In genomic region chr1:106584273-106584672, GRCm38 (mm10) we compare ENCODE assay signal across 19 mouse cellular contexts.
A peak's percentile ranks its signal among the peaks of the same experiment; 100 is the strongest.
DNase-seq lines count a peak whose midpoint lies in the region; ATAC-seq lines count a peak whose summit lies in the region.
"Had no signal": no experiment of that assay in that cellular context is flagged by ENCODE, and none has a peak within 500 bp of the region (broad histone marks: within the 10 kb centered on the region; RNA-seq: fewer than 3 reads in every experiment).

No protein-coding gene starts in this region.

- H3K27ac ChIP-seq in hindbrain, embryonic 13.5 days = peak overlapping the region; percentile 71
- no peak overlapping the region for H3K27ac ChIP-seq in hindbrain, embryonic 12.5 days
- peak overlapping the region; percentile 58 for H3K27ac ChIP-seq in hindbrain, embryonic 16.5 days (ENCODE audit: low read depth, low read length)
- H3K27ac ChIP-seq in neural tube, embryonic 15.5 days (replicated peaks) = peak overlapping the region; percentile 60
- H3K27ac ChIP-seq: heart, embryonic 10.5 days; left cerebral cortex, adult 2 months had no signal

- peak; percentile 22 to 73 for DNase-seq in kidney, postnatal 36 days
- no peak for DNase-seq in retina, embryonic 14.5 days (ENCODE audit: low spot score)
- DNase-seq in heart, postnatal 25 days (ENCODE audit: low spot score) = no peak
- DNase-seq: adrenal gland, postnatal 25 days; cerebellum, postnatal 36 days; heart, postnatal 4 days; liver, postnatal 0 days; lung, postnatal 36 days; thymus, adult 2 months had no signal

- H3K9ac ChIP-seq in hindbrain, embryonic 13.5 days = no peak overlapping the region
- no peak overlapping the region for H3K9ac ChIP-seq in hindbrain, embryonic 12.5 days
- no peak overlapping the region for H3K9ac ChIP-seq in hindbrain, embryonic 16.5 days (ENCODE audit: low read depth, low read length)
- no peak overlapping the region for H3K9ac ChIP-seq in neural tube, embryonic 15.5 days (replicated peaks)
- H3K9ac ChIP-seq: embryonic facial prominence, embryonic 15.5 days; forebrain, embryonic 15.5 days; liver, postnatal 0 days had no signal

- peaks cover 20% of the 10 kb centered on the region for H3K4me1 ChIP-seq in hindbrain, embryonic 13.5 days (replicated peaks)
- H3K4me1 ChIP-seq in hindbrain, embryonic 12.5 days = peaks cover 6% of the 10 kb centered on the region
- H3K4me1 ChIP-seq in hindbrain, embryonic 16.5 days (ENCODE audit: control insufficient read depth, insufficient read depth, low read depth, low read length) = peaks cover 6% of the 10 kb centered on the region; the same call in 1 of the 2 replicates
- peaks cover 31% of the 10 kb centered on the region for H3K4me1 ChIP-seq in neural tube, embryonic 15.5 days

- no peak overlapping the region for H3K4me2 ChIP-seq in hindbrain, embryonic 13.5 days
- H3K4me2 ChIP-seq in hindbrain, embryonic 12.5 days (replicated peaks) = no peak overlapping the region
- no peak overlapping the region for H3K4me2 ChIP-seq in hindbrain, embryonic 16.5 days (ENCODE audit: low read length)
- H3K4me2 ChIP-seq in neural tube, embryonic 15.5 days = no peak overlapping the region
- H3K4me2 ChIP-seq: embryonic facial prominence, embryonic 15.5 days; forebrain, embryonic 15.5 days had no signal

- no peaks in the 10 kb centered on the region for H3K36me3 ChIP-seq in hindbrain, embryonic 13.5 days
- no peaks in the 10 kb centered on the region for H3K36me3 ChIP-seq in hindbrain, embryonic 12.5 days
- no peaks in the 10 kb centered on the region for H3K36me3 ChIP-seq in hindbrain, embryonic 16.5 days (ENCODE audit: control insufficient read depth, insufficient read depth, low read length)
- no peaks in the 10 kb centered on the region for H3K36me3 ChIP-seq in neural tube, embryonic 15.5 days
- H3K36me3 ChIP-seq: embryonic facial prominence, embryonic 15.5 days; forebrain, embryonic 15.5 days; heart, embryonic 10.5 days had no signal

- intact Hi-C loops in heart, postnatal 25 days (cut with DNase I) = loop anchor here (5.0 kb wide), 1 partner anchor 37 kb away; no protein-coding TSS in a partner anchor

- 66% methylated on average over 4 of the region's 4 CpGs for WGBS in hindbrain, embryonic 13.5 days
- WGBS in hindbrain, embryonic 12.5 days = 76% methylated on average over 4 of the region's 4 CpGs
- 77% methylated on average over 4 of the region's 4 CpGs for WGBS in hindbrain, embryonic 16.5 days
- WGBS in neural tube, embryonic 15.5 days = 73% methylated on average over 4 of the region's 4 CpGs

- ATAC-seq in hindbrain, embryonic 13.5 days (ENCODE audit: low FRiP score) = no peak
- no peak for ATAC-seq in hindbrain, embryonic 12.5 days (ENCODE audit: low FRiP score)
- no peak for ATAC-seq in hindbrain, embryonic 16.5 days
- no peak for ATAC-seq in neural tube, embryonic 15.5 days (ENCODE audit: low FRiP score)
- ATAC-seq in megakaryocyte, adult 5-6 weeks (ENCODE audit: poor library complexity, severe bottlenecking) = no peak
- ATAC-seq: liver, postnatal 0 days had no signal

- H3K27me3 ChIP-seq in hindbrain, embryonic 13.5 days = no peaks in the 10 kb centered on the region
- no peaks in the 10 kb centered on the region for H3K27me3 ChIP-seq in hindbrain, embryonic 12.5 days
- no peaks in the 10 kb centered on the region for H3K27me3 ChIP-seq in hindbrain, embryonic 16.5 days (replicated peaks; ENCODE audit: control insufficient read depth, insufficient read depth, low read length)
- no peaks in the 10 kb centered on the region for H3K27me3 ChIP-seq in neural tube, embryonic 15.5 days (replicated peaks)
- H3K27me3 ChIP-seq: embryonic facial prominence, embryonic 15.5 days; forebrain, embryonic 15.5 days had no signal

- H3K9me3 ChIP-seq in hindbrain, embryonic 13.5 days = no peaks in the 10 kb centered on the region
- no peaks in the 10 kb centered on the region for H3K9me3 ChIP-seq in hindbrain, embryonic 12.5 days (replicated peaks)
- H3K9me3 ChIP-seq in hindbrain, embryonic 16.5 days (ENCODE audit: control insufficient read depth, low read length) = no peaks in the 10 kb centered on the region
- H3K9me3 ChIP-seq in neural tube, embryonic 15.5 days (replicated peaks) = no peaks in the 10 kb centered on the region
- H3K9me3 ChIP-seq: embryonic facial prominence, embryonic 15.5 days; forebrain, embryonic 15.5 days; heart, embryonic 10.5 days had no signal

- no peak overlapping the region for H3K4me3 ChIP-seq in hindbrain, embryonic 13.5 days
- H3K4me3 ChIP-seq in hindbrain, embryonic 12.5 days = no peak overlapping the region
- H3K4me3 ChIP-seq in hindbrain, embryonic 16.5 days (ENCODE audit: low read length) = no peak overlapping the region
- no peak overlapping the region for H3K4me3 ChIP-seq in neural tube, embryonic 15.5 days (replicated peaks)
- H3K4me3 ChIP-seq: embryonic facial prominence, embryonic 15.5 days; forebrain, embryonic 15.5 days; heart, embryonic 10.5 days; left cerebral cortex, adult 2 months; myocyte had no signal

Comparison
In these comparisons a context has a peak if more than half of its experiments do, and no peak if none do; other contexts are left out.
1. DNase-seq: peak in kidney, postnatal 36 days (2 of 2); none in retina, embryonic 14.5 days (single experiment) and heart, postnatal 25 days (single experiment).